Mouse (Mus musculus): ENCODE measurements at regions not wholly inside any gene's neighbourhood (a gene's known extent, or its start where the extent isn't known, plus 50 kb on each side); places are given as distances from the start of the nearest gene placed in this dataset.

DNA sequence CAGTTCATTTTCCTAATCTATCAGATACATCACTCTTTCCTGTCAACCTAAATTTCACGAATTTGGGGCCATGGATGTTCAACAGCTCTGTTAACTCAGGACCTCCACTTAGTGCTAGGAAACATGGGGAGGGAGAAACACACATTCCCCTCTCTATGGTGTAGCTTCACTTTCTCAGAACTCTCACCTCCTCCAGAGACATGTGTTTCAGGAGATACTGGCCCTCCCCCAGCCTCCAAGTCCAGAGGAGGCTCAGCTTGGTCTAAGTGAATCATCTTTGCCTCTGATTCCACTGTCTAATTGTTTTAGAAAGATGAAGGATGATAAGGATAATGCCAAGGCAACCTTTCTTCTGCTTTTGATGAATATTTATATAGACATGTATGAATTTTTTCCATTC, 236.3 kb downstream of the Stim2 start:
- TF ChIP-seq CTCF (IDR thresholded peaks at IDR 0.05), result no peak
- TF ChIP-seq POLR2A (IDR thresholded peaks at IDR 0.05; ENCODE audit: insufficient read depth, low read depth, low read length), result no peak
- no peak for TF ChIP-seq EP300 (IDR thresholded peaks at IDR 0.05; ENCODE audit: insufficient read depth, low read depth, low read length)
